In genomic region chr9:123529392-123530157, GRCm38 (mm10) we compare ENCODE assay signal across 8 mouse cellular contexts. TPM values are rescaled to one million over a fixed set of nuclear protein-coding genes. Genes with fewer than 3 reads are reported as not detected.
DNase-seq lines count a peak whose midpoint lies in the region; ATAC-seq and TF ChIP-seq lines count a peak whose summit lies in the region.

Sacm1l (plus strand) TSS chr9:123529759.

- H3K36me3 ChIP-seq in forebrain, embryonic 10.5 days (replicated peaks): no peaks in the 10 kb centered on the region
- no peaks in the 10 kb centered on the region for H3K36me3 ChIP-seq in heart, embryonic 15.5 days
- H3K36me3 ChIP-seq in liver, embryonic 14.5 days (replicated peaks; ENCODE audit: control insufficient read depth, insufficient read depth, low read depth): no peaks in the 10 kb centered on the region
- H3K36me3 ChIP-seq in neural tube, embryonic 11.5 days (ENCODE audit: control insufficient read depth, insufficient read depth, low read length): no peaks in the 10 kb centered on the region
- H3K36me3 ChIP-seq in stomach, postnatal 0 days (ENCODE audit: control insufficient read depth, insufficient read depth, low read length): no peaks in the 10 kb centered on the region

- ATAC-seq in heart, embryonic 15.5 days (replicated peaks; ENCODE audit: insufficient number of reproducible peaks, insufficient read depth, low FRiP score, low read depth): peak; percentile 98
- ATAC-seq in liver, embryonic 14.5 days (ENCODE audit: insufficient read depth): peak; percentile 95
- ATAC-seq in neural tube, embryonic 11.5 days (ENCODE audit: insufficient read depth, low FRiP score, low TSS enrichment): peak; percentile 99
- ATAC-seq in stomach, postnatal 0 days (ENCODE audit: low FRiP score, low TSS enrichment): peak; percentile 99

- no peaks in the 10 kb centered on the region for H3K9me3 ChIP-seq in forebrain, embryonic 10.5 days
- no peaks in the 10 kb centered on the region for H3K9me3 ChIP-seq in heart, embryonic 15.5 days (replicated peaks)
- H3K9me3 ChIP-seq in liver, embryonic 14.5 days (ENCODE audit: control insufficient read depth, low read length): no peaks in the 10 kb centered on the region
- H3K9me3 ChIP-seq in neural tube, embryonic 11.5 days (ENCODE audit: control insufficient read depth, low read length): no peaks in the 10 kb centered on the region
- H3K9me3 ChIP-seq in stomach, postnatal 0 days (ENCODE audit: control insufficient read depth, low read length): no peaks in the 10 kb centered on the region

- TF ChIP-seq CTCF in liver, embryonic 14.5 days (IDR thresholded peaks at IDR 0.05; ENCODE audit: low read depth): no peak
- TF ChIP-seq CTCF in stomach, postnatal 0 days (IDR thresholded peaks at IDR 0.05; ENCODE audit: low read depth): no peak

- peak within 1 kb of the TSS; percentile 63 for H3K4me2 ChIP-seq in heart, embryonic 15.5 days
- H3K4me2 ChIP-seq in liver, embryonic 14.5 days (ENCODE audit: low read depth): peak within 1 kb of the TSS; percentile 93
- peak within 1 kb of the TSS; percentile 61 for H3K4me2 ChIP-seq in neural tube, embryonic 11.5 days (ENCODE audit: low read depth)
- peak within 1 kb of the TSS; percentile 75 for H3K4me2 ChIP-seq in stomach, postnatal 0 days (replicated peaks; ENCODE audit: low read depth)

- H3K27ac ChIP-seq in forebrain, embryonic 10.5 days: peak within 1 kb of the TSS; percentile 92
- H3K27ac ChIP-seq in heart, embryonic 15.5 days: peak within 1 kb of the TSS; percentile 95
- peak within 1 kb of the TSS; percentile 95 for H3K27ac ChIP-seq in liver, embryonic 14.5 days
- H3K27ac ChIP-seq in neural tube, embryonic 11.5 days (ENCODE audit: low read depth, low read length): peak within 1 kb of the TSS; percentile 92
- peak within 1 kb of the TSS; percentile 97 for H3K27ac ChIP-seq in stomach, postnatal 0 days (replicated peaks)

- peaks cover 29% of the 10 kb centered on the region for H3K4me1 ChIP-seq in forebrain, embryonic 10.5 days
- H3K4me1 ChIP-seq in heart, embryonic 15.5 days (replicated peaks): peaks cover 31% of the 10 kb centered on the region
- H3K4me1 ChIP-seq in liver, embryonic 14.5 days (replicated peaks; ENCODE audit: control insufficient read depth in 2 of 2, insufficient read depth in 2 of 2, low read length in 1 of 2): peaks cover 13 to 14% of the 10 kb centered on the region in 2 experiments
- peaks cover 7% of the 10 kb centered on the region for H3K4me1 ChIP-seq in neural tube, embryonic 11.5 days (ENCODE audit: control insufficient read depth, insufficient read depth, low read length)
- 0 out of 2 replicates have a peak, but pooled peaks cover 3% of the 10 kb centered on the region for H3K4me1 ChIP-seq in stomach, postnatal 0 days (replicated peaks; ENCODE audit: control insufficient read depth, insufficient read depth)

- TF ChIP-seq EP300 in liver, embryonic 14.5 days (IDR thresholded peaks at IDR 0.05; ENCODE audit: low read depth): no peak
- TF ChIP-seq EP300 in stomach, postnatal 0 days (optimal IDR thresholded peaks at IDR 0.05): no peak

- DNase-seq in CD8-positive naive resting alpha-beta T cell, adult 2 months (ENCODE audit: low read depth in 2 of 2, low spot score in 2 of 2): peak; percentile 94 to 95
- DNase-seq in c-Kit-positive CD71-negative TER-119-negative erythroid progenitor cells, embryonic 14.5 days (ENCODE audit: low read depth): peak; percentile 97
- DNase-seq in forebrain, embryonic 10.5 days (ENCODE audit: extremely low spot score, low spot score): peak; percentile 99
- peak; percentile 99 to 100 for DNase-seq in kidney, postnatal 25 days
- DNase-seq in liver, embryonic 14.5 days (ENCODE audit: low read depth in 3 of 3, low spot score in 3 of 3): peak; percentile 99
- DNase-seq in neural tube, embryonic 11.5 days (ENCODE audit: low spot score): peak; percentile 99
- DNase-seq in stomach, postnatal 0 days (ENCODE audit: low spot score): peak; percentile 99

- WGBS in forebrain, embryonic 10.5 days: under 1% methylated on average over 79 of the region's 79 CpGs
- under 1% methylated on average over 79 of the region's 79 CpGs for WGBS in heart, embryonic 15.5 days
- under 1% methylated on average over 79 of the region's 79 CpGs for WGBS in liver, embryonic 14.5 days (ENCODE audit: insufficient replicate concordance)
- under 1% methylated on average over 78 of the region's 79 CpGs for WGBS in neural tube, embryonic 11.5 days
- WGBS in stomach, postnatal 0 days: under 1% methylated on average over 63 of the region's 79 CpGs

- H3K4me3 ChIP-seq in forebrain, embryonic 10.5 days: peak within 1 kb of the TSS; percentile 90
- H3K4me3 ChIP-seq in heart, embryonic 15.5 days: peak within 1 kb of the TSS; percentile 98
- peak within 1 kb of the TSS; percentile 92 to 94 for H3K4me3 ChIP-seq in liver, embryonic 14.5 days (ENCODE audit: insufficient read depth in 1 of 2, low read depth in 2 of 2, low read length in 2 of 2)
- H3K4me3 ChIP-seq in neural tube, embryonic 11.5 days (ENCODE audit: low read depth, low read length): peak within 1 kb of the TSS; percentile 79
- peak within 1 kb of the TSS; percentile 95 for H3K4me3 ChIP-seq in stomach, postnatal 0 days (ENCODE audit: low read depth, low read length)

- H3K9ac ChIP-seq in heart, embryonic 15.5 days: peak within 1 kb of the TSS; percentile 99
- peak within 1 kb of the TSS; percentile 92 for H3K9ac ChIP-seq in liver, embryonic 14.5 days (replicated peaks)
- H3K9ac ChIP-seq in neural tube, embryonic 11.5 days (ENCODE audit: low read length): peak within 1 kb of the TSS; percentile 89
- peak within 1 kb of the TSS; percentile 93 for H3K9ac ChIP-seq in stomach, postnatal 0 days (ENCODE audit: low read length)

- no peaks in the 10 kb centered on the region for H3K27me3 ChIP-seq in forebrain, embryonic 10.5 days (ENCODE audit: poor library complexity, severe bottlenecking)
- no peaks in the 10 kb centered on the region for H3K27me3 ChIP-seq in heart, embryonic 15.5 days
- no peaks in the 10 kb centered on the region for H3K27me3 ChIP-seq in liver, embryonic 14.5 days (ENCODE audit: control insufficient read depth, insufficient read depth, low read length)
- H3K27me3 ChIP-seq in neural tube, embryonic 11.5 days (ENCODE audit: control insufficient read depth, insufficient read depth, low read length): no peaks in the 10 kb centered on the region
- H3K27me3 ChIP-seq in stomach, postnatal 0 days (ENCODE audit: control insufficient read depth, insufficient read depth, low read length): no peaks in the 10 kb centered on the region

RNA-seq across cellular contexts. Expression of gene Sacm1l, which starts in this region (rescaled TPM):
- 40.1 and 42.5 TPM in 2 replicates for polyA plus RNA-seq in forebrain, embryonic 10.5 days (2016; fragmentation: Nextera tagmentation; extraction: Ambion mirVana)
- 43.9 and 45.3 TPM in 2 replicates for polyA plus RNA-seq in heart, embryonic 15.5 days (2015; fragmentation: Nextera tagmentation; extraction: Ambion mirVana)
- polyA plus RNA-seq in liver, embryonic 14.5 days (2012; rRNA removed): 6.6 and 9.9 TPM in 2 replicates
- polyA plus RNA-seq in liver, embryonic 14.5 days (2014; fragmentation: Nextera tagmentation; extraction: Ambion mirVana): 25.8 and 28.7 TPM in 2 replicates
- polyA plus RNA-seq in neural tube, embryonic 11.5 days (2014; fragmentation: Nextera tagmentation; extraction: Ambion mirVana): 52.4 and 56.3 TPM in 2 replicates
- 33.6 TPM in 2 replicates for polyA plus RNA-seq in stomach, postnatal 0 days (2015; fragmentation: Nextera tagmentation; extraction: Ambion mirVana)

Comparison
In these comparisons a context has a peak if more than half of its experiments do, and no peak if none do; other contexts are left out.
1. Peak in every context shown above with its lines: DNase-seq, ATAC-seq, H3K4me3 ChIP-seq and H3K27ac ChIP-seq.